Mouse (Mus musculus) CH12.LX (cell line): Measurements from ENCODE around the gene Tbrg4.

Source experiments
- CTCF ChIP-seq, 2 experiments: IDR thresholded peaks in 1 of 2; conservative IDR thresholded peaks in 1 of 2; 2 replicates each; pipeline ENCODE4 v1.5.1; 2011 to 2012; ENCODE audit warnings: low read depth in 2 of 2, low read length in 2 of 2, improper control_type of control experiment in 1 of 2, inconsistent platforms in 1 of 2, mild to moderate bottlenecking in 1 of 2, moderate library complexity in 1 of 2
- EP300 ChIP-seq: IDR thresholded peaks from 2 replicates; pipeline ENCODE4 v1.6.1; 2011; ENCODE audit warnings: low read length, improper control_type of control experiment
- POLR2A ChIP-seq: IDR thresholded peaks from 2 replicates; pipeline ENCODE4 v1.6.1; 2011; ENCODE audit warnings: low read depth, mild to moderate bottlenecking, improper control_type of control experiment, low read length
- RAD21 ChIP-seq: IDR thresholded peaks from 2 replicates; pipeline ENCODE4 v1.6.1; 2011; ENCODE audit warnings: low read depth, mild to moderate bottlenecking, low read length, improper control_type of control experiment, moderate library complexity
- RCOR1 ChIP-seq: conservative IDR thresholded peaks from 2 replicates; pipeline ENCODE4 v1.6.1; 2012; ENCODE audit warnings: low read depth, mild to moderate bottlenecking, inconsistent platforms, low read length, improper control_type of control experiment

DNA sequence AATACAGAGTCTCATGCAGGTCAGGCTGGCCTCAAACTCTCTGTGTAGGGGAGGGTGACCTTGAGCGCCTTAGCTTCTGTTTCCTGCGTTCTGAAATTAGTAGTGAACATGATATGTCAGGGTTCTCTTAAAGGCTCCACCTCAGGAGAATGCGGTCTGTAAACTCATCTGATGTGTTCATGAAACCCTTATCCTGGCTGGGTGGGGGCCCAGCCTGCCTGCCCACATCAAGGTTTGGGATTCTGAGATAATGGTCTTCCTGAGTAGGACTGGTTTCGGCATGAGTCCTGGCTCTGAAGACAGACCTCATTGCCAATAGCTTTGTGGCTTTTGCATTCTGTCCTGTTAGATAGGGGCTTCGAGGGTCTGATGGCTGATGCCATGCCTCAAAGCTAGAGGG, 30.5 kb downstream of the Tbrg4 start:
- no peak for TF ChIP-seq POLR2A
- TF ChIP-seq RAD21 = no peak
- TF ChIP-seq EP300 = no peak
- TF ChIP-seq CTCF (conservative IDR thresholded peaks at IDR 0.05 in 1 of 2, IDR thresholded peaks at IDR 0.05 in 1 of 2; ENCODE audit: low read depth in 2 of 2, low read length in 2 of 2) = no peak
- no peak for TF ChIP-seq RCOR1
